Mouse (Mus musculus) midbrain, embryonic 16.5 days (tissue): Measurements from ENCODE around the gene Chtf18. TPM values are rescaled to one million over a fixed set of nuclear protein-coding genes. Genes with fewer than 3 reads are reported as not detected.
A peak's percentile ranks its signal among the peaks of the same experiment; 100 is the strongest.

Experiments used
- ATAC-seq: fragments of 200-750 bp; cut with Nextera tagmentation; 2 replicates; pipeline ENCODE4 v1.8.0; 2017; ENCODE audit warnings: moderate TSS enrichment
- H3K27ac ChIP-seq: fragments of 300-500 bp; sonication (generic); 2 replicates; pipeline ENCODE4 v1.5.1; 2014; ENCODE audit warnings: mild to moderate bottlenecking, low read length, mixed read lengths
- H3K27me3 ChIP-seq: fragments of 300-500 bp; sonication (generic); 2 replicates; pipeline ENCODE4 v1.6.1; 2014; ENCODE audit warnings: low read depth, low read length, mixed read lengths; ENCODE audit not compliant: control insufficient read depth, insufficient read depth
- H3K36me3 ChIP-seq: fragments of 300-500 bp; sonication (generic); 2 replicates; pipeline ENCODE4 v1.6.1; 2014; ENCODE audit warnings: mild to moderate bottlenecking, low read length, moderate library complexity, mixed read lengths; ENCODE audit not compliant: control insufficient read depth, insufficient read depth
- H3K4me1 ChIP-seq: fragments of 300-500 bp; sonication (generic); 2 replicates; pipeline ENCODE4 v1.6.1; 2014; ENCODE audit warnings: mild to moderate bottlenecking, low read length, mixed read lengths; ENCODE audit not compliant: control insufficient read depth, insufficient read depth
- H3K4me2 ChIP-seq: fragments of 300-500 bp; sonication (generic); 2 replicates; pipeline ENCODE4 v1.6.1; 2014; ENCODE audit warnings: mild to moderate bottlenecking, low read length, mixed read lengths
- H3K4me3 ChIP-seq: fragments of 300-500 bp; sonication (generic); 2 replicates; pipeline ENCODE4 v1.5.1; 2014; ENCODE audit warnings: low read depth, mild to moderate bottlenecking, low read length, moderate library complexity, mixed read lengths
- H3K9ac ChIP-seq: fragments of 300-500 bp; sonication (generic); 2 replicates; pipeline ENCODE4 v1.6.1; 2014; ENCODE audit warnings: low read depth, low read length, mixed read lengths
- H3K9me3 ChIP-seq: fragments of 300-500 bp; sonication (generic); replicated peaks from 2 replicates; pipeline ENCODE4 v1.6.1; 2014; ENCODE audit warnings: mild to moderate bottlenecking, low read length, mixed read lengths; ENCODE audit not compliant: control insufficient read depth, poor library complexity, severe bottlenecking
- WGBS: fragments of 180-500 bp; shearing (Covaris S2); extraction: QIAGEN DNeasy Blood & Tissue Kit; methylation state at CpG from one replicate; pipeline ENCODE4 v1.1.7; 2014; 5-methylcytosine and 5-hydroxymethylcytosine counted together
- polyA plus RNA-seq: library from polyadenylated mRNA; unstranded; fragments of >200 nt; fragmentation: Nextera tagmentation; extraction: Ambion mirVana; gene quantifications from 2 replicates; pipeline ENCODE4 v1.2.1, GENCODE M21; 2015

Chtf18 gene
- polyA plus RNA-seq, 1 experiment from 2014 or later, result 4.7 TPM

DNA sequence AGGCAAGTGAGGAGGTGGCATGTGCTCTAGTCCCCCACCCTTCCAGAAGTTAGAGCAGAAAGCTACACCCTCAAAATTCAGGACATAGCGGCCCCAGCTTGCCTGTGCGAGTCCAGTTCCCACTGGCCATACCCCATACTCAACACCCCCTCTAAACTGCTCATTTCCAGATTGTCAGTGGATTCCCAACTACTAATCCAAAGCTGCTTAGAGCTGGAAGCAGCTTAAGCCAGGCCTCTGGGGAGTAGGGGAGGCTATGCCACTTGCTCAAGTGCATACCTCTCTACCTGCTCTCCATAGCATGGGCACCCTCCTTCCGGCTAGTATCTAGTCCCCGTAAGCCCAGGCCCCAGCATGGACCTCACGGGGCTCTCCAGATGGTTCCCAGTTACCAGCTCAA is 5.7 kb downstream of the Chtf18 start:
- Histone ChIP-seq H3K9me3 (no peaks in the 10 kb centered on the region), H3K4me2 (no peak overlapping the region), H3K9ac (no peak overlapping the region), H3K4me3 (no peak overlapping the region), H3K27ac (no peak overlapping the region), H3K4me1 (peaks cover 6% of the 10 kb centered on the region; the same call in 1 of the 2 replicates), H3K36me3 (no peaks in the 10 kb centered on the region), H3K27me3 (peaks cover 15% of the 10 kb centered on the region)
- 92% methylated on average over 5 of the region's 5 CpGs for WGBS
- ATAC-seq, result no peak

- 5% methylated on average over 6 of the region's 6 CpGs for WGBS
- peak overlapping the region; percentile 64 for H3K9ac ChIP-seq
- H3K4me2 ChIP-seq, result peak overlapping the region; percentile 88
- H3K27me3 ChIP-seq, result peaks cover 26% of the 10 kb centered on the region
- H3K36me3 ChIP-seq, result no peaks in the 10 kb centered on the region
- ATAC-seq, result no peak
- no peaks in the 10 kb centered on the region for H3K9me3 ChIP-seq
- H3K4me3 ChIP-seq, result peak overlapping the region; percentile 45
- H3K4me1 ChIP-seq, result peaks cover 5% of the 10 kb centered on the region; the same call in 1 of the 2 replicates
- no peak overlapping the region for H3K27ac ChIP-seq
Measured at GRCm38 (mm10) chr17:25717691-25718090, 9.5 kb downstream of the Chtf18 start.

GRCm38 (mm10) chr17:25716711-25717637 is 10.2 kb downstream of the Chtf18 start, which contains the start of gene Gng13:
Gng13 (plus strand) TSS chr17:25717171.
- peak within 1 kb of the TSS; percentile 88 for H3K4me2 ChIP-seq
- 2% methylated on average over 43 of the region's 45 CpGs for WGBS
- peaks cover 5% of the 10 kb centered on the region; the same call in 1 of the 2 replicates for H3K4me1 ChIP-seq
- no peaks in the 10 kb centered on the region for H3K36me3 ChIP-seq
- peak within 1 kb of the TSS; percentile 64 for H3K9ac ChIP-seq
- H3K9me3 ChIP-seq, result no peaks in the 10 kb centered on the region
- peak within 1 kb of the TSS; percentile 45 for H3K4me3 ChIP-seq
- no peak within 1 kb of the TSS for H3K27ac ChIP-seq
- H3K27me3 ChIP-seq, result peaks cover 26% of the 10 kb centered on the region
- 0 out of 2 replicates have a peak, but pooled peaks have one; percentile 48 for ATAC-seq

DNA sequence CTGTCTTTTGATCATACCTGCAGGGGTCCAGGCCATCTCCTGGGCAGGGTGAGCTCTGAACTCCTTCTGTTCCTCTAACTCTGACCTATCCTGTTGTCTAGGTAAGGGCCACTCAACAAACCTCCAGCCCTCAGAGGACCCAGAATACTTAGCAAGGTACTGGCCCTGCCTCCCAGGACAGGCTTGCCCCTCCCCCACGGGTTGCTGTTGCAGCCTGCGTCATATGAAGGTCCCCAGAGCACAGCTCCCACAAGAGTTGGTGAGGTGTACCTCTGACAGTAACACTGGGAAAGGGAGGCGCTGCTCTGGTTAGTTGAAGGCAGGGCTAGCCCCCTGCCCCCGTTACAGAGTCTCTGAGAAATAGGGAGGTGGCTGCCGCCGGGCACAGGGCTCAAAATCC is 11.1 kb downstream of the Chtf18 start:
- Histone ChIP-seq H3K9me3 (no peaks in the 10 kb centered on the region), H3K36me3 (no peaks in the 10 kb centered on the region), H3K27ac (no peak overlapping the region), H3K4me3 (no peak overlapping the region), H3K4me1 (peaks cover 5% of the 10 kb centered on the region; the same call in 1 of the 2 replicates), H3K4me2 (no peak overlapping the region), H3K9ac (no peak overlapping the region), H3K27me3 (peaks cover 26% of the 10 kb centered on the region)
- 5% methylated on average over 6 of the region's 6 CpGs for WGBS
- ATAC-seq, result no peak

DNA sequence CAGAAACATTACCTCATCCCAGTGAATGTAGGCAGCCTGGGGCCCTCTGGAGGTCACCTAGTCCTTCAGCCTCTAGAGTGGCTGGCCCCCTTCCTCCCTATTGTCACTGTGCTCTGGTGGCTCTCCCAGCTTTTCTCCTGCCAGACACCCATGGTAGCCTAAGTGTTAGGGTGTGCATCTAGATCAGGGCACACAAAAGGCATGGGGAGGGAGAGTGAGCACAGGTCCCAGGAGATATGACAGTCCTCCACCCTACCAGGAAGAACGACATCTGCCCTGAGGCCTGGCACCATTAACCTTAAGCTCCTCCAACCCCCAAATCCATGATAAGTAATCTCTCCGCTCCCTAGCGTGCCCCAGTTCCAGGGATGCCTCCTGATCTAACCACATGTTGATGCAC is 11.6 kb downstream of the Chtf18 start:
- no peak for ATAC-seq
- Histone ChIP-seq H3K27me3 (peaks cover 26% of the 10 kb centered on the region), H3K27ac (no peak overlapping the region), H3K4me2 (no peak overlapping the region), H3K9me3 (no peaks in the 10 kb centered on the region), H3K4me3 (no peak overlapping the region), H3K9ac (no peak overlapping the region), H3K4me1 (peaks cover 5% of the 10 kb centered on the region; the same call in 1 of the 2 replicates), H3K36me3 (no peaks in the 10 kb centered on the region)
- WGBS, result 61% methylated on average over 3 of the region's 3 CpGs

GRCm38 (mm10) chr17:25711136-25711535 is 16.1 kb downstream of the Chtf18 start:
- Histone ChIP-seq H3K4me2 (no peak overlapping the region), H3K27ac (no peak overlapping the region), H3K27me3 (peaks cover 8% of the 10 kb centered on the region), H3K36me3 (no peaks in the 10 kb centered on the region), H3K9ac (no peak overlapping the region), H3K9me3 (no peaks in the 10 kb centered on the region), H3K4me3 (no peak overlapping the region), H3K4me1 (no peaks in the 10 kb centered on the region)
- no peak for ATAC-seq
- WGBS, result 83% methylated on average over 4 of the region's 4 CpGs

GRCm38 (mm10) chr17:25709994-25710393 is 17.2 kb downstream of the Chtf18 start:
- 98% methylated on average over 2 of the region's 2 CpGs for WGBS
- Histone ChIP-seq H3K4me1 (no peaks in the 10 kb centered on the region), H3K36me3 (no peaks in the 10 kb centered on the region), H3K4me2 (no peak overlapping the region), H3K9me3 (no peaks in the 10 kb centered on the region), H3K27ac (no peak overlapping the region), H3K27me3 (no peaks in the 10 kb centered on the region; the same call in 1 of the 2 replicates), H3K4me3 (no peak overlapping the region), H3K9ac (no peak overlapping the region)
- no peak for ATAC-seq

DNA sequence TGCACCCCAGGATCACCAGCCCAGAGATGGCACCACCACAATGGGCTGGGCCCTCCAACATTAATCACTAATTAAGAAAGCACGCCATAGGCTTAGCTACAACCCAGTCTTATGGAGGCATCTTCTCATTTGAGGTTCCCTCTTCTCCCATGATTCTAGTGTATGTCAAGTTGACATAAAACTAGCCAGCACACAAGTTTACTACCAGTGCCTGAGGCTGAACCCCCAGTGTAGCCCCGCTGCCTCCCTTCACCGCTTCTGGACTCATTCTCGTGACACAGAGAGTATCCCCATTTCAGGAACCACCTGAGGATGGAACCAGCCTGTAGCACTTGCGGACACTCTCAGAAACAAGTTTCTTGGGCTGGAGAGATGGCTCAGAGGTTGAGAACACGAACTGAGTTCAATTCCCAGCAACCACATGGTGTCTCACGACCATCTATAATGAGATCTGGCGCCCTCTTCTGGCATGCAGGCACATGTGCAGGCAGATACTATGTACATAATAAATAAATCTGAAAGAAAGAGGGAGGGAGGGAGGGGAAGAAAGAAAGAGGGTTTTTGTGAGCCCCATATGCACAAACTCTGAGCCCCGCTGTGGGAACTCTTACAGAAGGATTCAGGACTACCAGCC is 26.2 kb downstream of the Chtf18 start:
- WGBS, result 60% methylated on average over 9 of the region's 9 CpGs
- no peaks in the 10 kb centered on the region for H3K36me3 ChIP-seq
- no peak overlapping the region for H3K9ac ChIP-seq
- no peak overlapping the region for H3K27ac ChIP-seq
- no peak for ATAC-seq
- no peaks in the 10 kb centered on the region for H3K9me3 ChIP-seq
- H3K4me3 ChIP-seq, result no peak overlapping the region
- H3K27me3 ChIP-seq, result 0 out of 2 replicates have a peak, but pooled peaks cover 2% of the 10 kb centered on the region
- H3K4me1 ChIP-seq, result no peaks in the 10 kb centered on the region
- no peak overlapping the region for H3K4me2 ChIP-seq

GRCm38 (mm10) chr17:25698446-25698845 is 28.8 kb downstream of the Chtf18 start:
- ATAC-seq, result no peak
- WGBS, result 12% methylated on average over 7 of the region's 7 CpGs
- no peaks in the 10 kb centered on the region for H3K36me3 ChIP-seq

More at GRCm38 (mm10) chr17:25698446-25698845, 28.8 kb downstream of the Chtf18 start:
- Histone ChIP-seq H3K27me3 (0 out of 2 replicates have a peak, but pooled peaks cover 2% of the 10 kb centered on the region), H3K27ac (no peak overlapping the region), H3K4me1 (no peaks in the 10 kb centered on the region), H3K4me3 (no peak overlapping the region), H3K9ac (no peak overlapping the region), H3K4me2 (no peak overlapping the region), H3K9me3 (no peaks in the 10 kb centered on the region)
